Mouse (Mus musculus) embryonic facial prominence, embryonic 11.5 days (tissue): ENCODE measurements at regions not wholly inside any gene's neighbourhood (a gene's known extent, or its start where the extent isn't known, plus 50 kb on each side); places are given as distances from the start of the nearest gene placed in this dataset.

Source experiments
- ATAC-seq: fragments of 200-750 bp; cut with Nextera tagmentation; replicated peaks from 2 replicates; pipeline ENCODE4 v1.8.0; 2017; ENCODE audit warnings: low read depth; ENCODE audit not compliant: insufficient number of reproducible peaks, low FRiP score, low TSS enrichment
- DNase-seq: peaks from one replicate; pipeline ENCODE4 v3.0.0-alpha.2; 2015; ENCODE audit warnings: low spot score
- H3K27ac ChIP-seq: fragments of 300-500 bp; sonication (generic); replicated peaks from 2 replicates; pipeline ENCODE4 v1.5.1; 2014; ENCODE audit warnings: mild to moderate bottlenecking, low read depth, low read length, control low read depth
- H3K27me3 ChIP-seq: fragments of 300-500 bp; sonication (generic); 2 replicates; pipeline ENCODE4 v1.6.1; 2014; ENCODE audit warnings: mild to moderate bottlenecking, low read length, moderate library complexity, mixed read lengths; ENCODE audit not compliant: control insufficient read depth, insufficient read depth
- H3K36me3 ChIP-seq: fragments of 300-500 bp; sonication (generic); replicated peaks from 2 replicates; pipeline ENCODE4 v1.6.1; 2014; ENCODE audit warnings: low read depth, mild to moderate bottlenecking, low read length, moderate library complexity, mixed read lengths; ENCODE audit not compliant: control insufficient read depth, insufficient read depth
- H3K4me1 ChIP-seq: fragments of 300-500 bp; sonication (generic); 2 replicates; pipeline ENCODE4 v1.6.1; 2014; ENCODE audit warnings: low read length, mixed read lengths; ENCODE audit not compliant: control insufficient read depth, insufficient read depth
- H3K4me2 ChIP-seq: fragments of 300-500 bp; sonication (generic); 2 replicates; pipeline ENCODE4 v1.6.1; 2014; ENCODE audit warnings: low read depth, mild to moderate bottlenecking, control low read depth, low read length, moderate library complexity
- H3K4me3 ChIP-seq: fragments of 300-500 bp; sonication (generic); 2 replicates; pipeline ENCODE4 v1.5.1; 2014; ENCODE audit warnings: low read depth, low read length, control low read depth
- H3K9ac ChIP-seq: fragments of 300-500 bp; sonication (generic); replicated peaks from 2 replicates; pipeline ENCODE4 v1.6.1; 2014; ENCODE audit warnings: mild to moderate bottlenecking, control low read depth, low read length
- H3K9me3 ChIP-seq: fragments of 300-500 bp; sonication (generic); replicated peaks from 2 replicates; pipeline ENCODE4 v1.6.1; 2016; ENCODE audit warnings: mild to moderate bottlenecking, low read length, inconsistent platforms, mixed read lengths; ENCODE audit not compliant: control insufficient read depth
- WGBS: fragments of 180-500 bp; shearing (Covaris S2); extraction: QIAGEN DNeasy Blood & Tissue Kit; methylation state at CpG from one replicate; pipeline ENCODE4 v1.1.7; 2014; 5-methylcytosine and 5-hydroxymethylcytosine counted together

- Histone ChIP-seq H3K4me2 (no peak overlapping the region), H3K27ac (no peak overlapping the region), H3K4me3 (no peak overlapping the region), H3K9ac (no peak overlapping the region), H3K9me3 (no peaks in the 10 kb centered on the region), H3K36me3 (no peaks in the 10 kb centered on the region), H3K27me3 (no peaks in the 10 kb centered on the region), H3K4me1 (no peaks in the 10 kb centered on the region)
- WGBS, result 75% methylated on average over 5 of the region's 5 CpGs
- DNase-seq (no peak), ATAC-seq (no peak)
Measured at GRCm38 (mm10) chr5:75398820-75399219, 175.9 kb upstream of the Kit start.

- no peak overlapping the region for H3K4me3 ChIP-seq
- H3K36me3 ChIP-seq, result no peaks in the 10 kb centered on the region
- H3K27me3 ChIP-seq, result no peaks in the 10 kb centered on the region
- H3K4me1 ChIP-seq, result no peaks in the 10 kb centered on the region
- no peaks in the 10 kb centered on the region for H3K9me3 ChIP-seq
- H3K4me2 ChIP-seq, result no peak overlapping the region
- no peak overlapping the region for H3K27ac ChIP-seq
- DNase-seq (no peak), ATAC-seq (no peak)
- 17% methylated on average over 3 of the region's 3 CpGs for WGBS
- H3K9ac ChIP-seq, result no peak overlapping the region
Measured at GRCm38 (mm10) chr5:75401734-75402133, 173.0 kb upstream of the Kit start.

GRCm38 (mm10) chr5:75402631-75403030, 172.1 kb upstream of the Kit start:
- ATAC-seq (no peak), DNase-seq (no peak)
- WGBS, result 69% methylated on average over 3 of the region's 3 CpGs
- no peak overlapping the region for H3K9ac ChIP-seq
- no peaks in the 10 kb centered on the region for H3K27me3 ChIP-seq
- H3K9me3 ChIP-seq, result no peaks in the 10 kb centered on the region
- H3K4me2 ChIP-seq, result no peak overlapping the region
- H3K36me3 ChIP-seq, result no peaks in the 10 kb centered on the region
- no peaks in the 10 kb centered on the region for H3K4me1 ChIP-seq
- H3K4me3 ChIP-seq, result no peak overlapping the region
- no peak overlapping the region for H3K27ac ChIP-seq

DNA sequence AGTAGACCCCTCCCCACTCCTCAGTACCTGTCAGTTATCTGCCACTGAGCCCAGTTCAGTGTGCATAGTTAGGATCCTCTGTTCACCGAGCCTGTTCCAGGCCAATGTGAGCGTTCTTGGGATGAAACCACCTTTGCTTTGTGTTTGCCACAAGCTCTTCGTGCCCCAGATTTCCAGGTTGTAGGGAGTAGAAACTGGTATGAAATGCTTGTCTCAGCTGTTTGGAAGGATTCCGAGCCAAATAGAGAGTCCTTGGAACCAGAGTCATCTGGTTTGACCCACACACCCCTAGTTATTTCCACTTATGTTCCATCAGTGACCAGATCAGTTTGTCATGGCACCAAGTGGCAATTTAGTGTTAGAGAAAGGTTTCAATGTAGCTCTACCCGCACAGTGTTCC, 171.2 kb upstream of the Kit start:
- DNase-seq (no peak), ATAC-seq (no peak)
- Histone ChIP-seq H3K4me1 (no peaks in the 10 kb centered on the region), H3K9me3 (no peaks in the 10 kb centered on the region), H3K27me3 (no peaks in the 10 kb centered on the region), H3K27ac (no peak overlapping the region), H3K4me2 (no peak overlapping the region), H3K4me3 (no peak overlapping the region), H3K9ac (no peak overlapping the region), H3K36me3 (no peaks in the 10 kb centered on the region)
- 83% methylated on average over 5 of the region's 5 CpGs for WGBS

- ATAC-seq (no peak), DNase-seq (no peak)
- H3K27me3 ChIP-seq, result no peaks in the 10 kb centered on the region
- H3K4me2 ChIP-seq, result no peak overlapping the region
- no peaks in the 10 kb centered on the region for H3K4me1 ChIP-seq
- H3K27ac ChIP-seq, result no peak overlapping the region
- H3K36me3 ChIP-seq, result no peaks in the 10 kb centered on the region
- WGBS, result 49% methylated on average over 9 of the region's 9 CpGs
- no peak overlapping the region for H3K9ac ChIP-seq
- H3K4me3 ChIP-seq, result no peak overlapping the region
- H3K9me3 ChIP-seq, result no peaks in the 10 kb centered on the region
Measured at GRCm38 (mm10) chr5:75404601-75405285, 170.0 kb upstream of the Kit start.

GRCm38 (mm10) chr5:75405496-75405895, 169.2 kb upstream of the Kit start:
- Histone ChIP-seq H3K4me2 (no peak overlapping the region), H3K4me1 (no peaks in the 10 kb centered on the region), H3K27me3 (no peaks in the 10 kb centered on the region), H3K9ac (no peak overlapping the region), H3K36me3 (no peaks in the 10 kb centered on the region), H3K4me3 (no peak overlapping the region), H3K9me3 (no peaks in the 10 kb centered on the region), H3K27ac (no peak overlapping the region)
- WGBS, result 31% methylated on average over 7 of the region's 7 CpGs
- peak; percentile 55 for DNase-seq
- no peak for ATAC-seq

GRCm38 (mm10) chr5:75407686-75408085, 167.0 kb upstream of the Kit start:
- H3K36me3 ChIP-seq, result no peaks in the 10 kb centered on the region
- no peak overlapping the region for H3K4me3 ChIP-seq
- H3K9ac ChIP-seq, result no peak overlapping the region
- no peaks in the 10 kb centered on the region for H3K27me3 ChIP-seq
- H3K4me1 ChIP-seq, result no peaks in the 10 kb centered on the region
- no peak for ATAC-seq
- H3K27ac ChIP-seq, result no peak overlapping the region
- peak; percentile 60 for DNase-seq
- no peaks in the 10 kb centered on the region for H3K9me3 ChIP-seq
- WGBS, result 37% methylated on average over 10 of the region's 10 CpGs
- H3K4me2 ChIP-seq, result no peak overlapping the region

- H3K27ac ChIP-seq, result no peak overlapping the region
- H3K9ac ChIP-seq, result no peak overlapping the region
- no peaks in the 10 kb centered on the region for H3K4me1 ChIP-seq
- H3K27me3 ChIP-seq, result no peaks in the 10 kb centered on the region
- H3K36me3 ChIP-seq, result no peaks in the 10 kb centered on the region
- H3K4me2 ChIP-seq, result no peak overlapping the region
- no peak for ATAC-seq
- WGBS, result 83% methylated on average over 24 of the region's 24 CpGs
- H3K9me3 ChIP-seq, result no peaks in the 10 kb centered on the region
- H3K4me3 ChIP-seq, result no peak overlapping the region
- no peak for DNase-seq
Measured at GRCm38 (mm10) chr5:75410240-75411186, 164.2 kb upstream of the Kit start.
